7 mouse cellular contexts compared by ENCODE assay signal in genomic region chr2:80616854-80617737, GRCm38 (mm10). TPM values are rescaled to one million over a fixed set of nuclear protein-coding genes. Genes with fewer than 3 reads are reported as not detected.
DNase-seq lines count a peak whose midpoint lies in the region; ATAC-seq lines count a peak whose summit lies in the region.

Gene Dusp19, plus strand, starts transcription at chr2:80617045.
Gene Nup35, plus strand, starts transcription at chr2:80617236.

- intact Hi-C loops in gastrocnemius, postnatal 36 days (cut with DNase I) = loop anchor here (2.0 kb wide), 1 partner anchor 36 kb away; the partner anchor contains the start of gene Nckap1
- intact Hi-C loops in left cerebral cortex, postnatal 36 days (cut with DNase I) = loop anchor here (1.0 kb wide), 1 partner anchor 36 kb away; the partner anchor contains the start of gene Nckap1

- peak; percentile 92 to 95 for DNase-seq in adrenal gland, adult 18-20 months (ENCODE audit: low spot score in 2 of 2)
- peak; percentile 94 for DNase-seq in embryo, embryonic 11 days
- DNase-seq in gastrocnemius, postnatal 36 days = peak; percentile 89 to 96
- peak; percentile 94 to 96 for DNase-seq in left cerebral cortex, postnatal 36 days (ENCODE audit: low spot score in 2 of 2)
- peak; percentile 99 for DNase-seq in midbrain, embryonic 11.5 days (ENCODE audit: low spot score, missing footprints)
- DNase-seq in skeletal muscle tissue, adult 2 months (ENCODE audit: low read depth, low spot score) = peak; percentile 90

- H3K4me3 ChIP-seq in intestine, embryonic 16.5 days (ENCODE audit: low read length) = peak within 1 kb of the TSS; percentile 62
- H3K4me3 ChIP-seq in midbrain, embryonic 11.5 days (ENCODE audit: low read depth, low read length) = peak within 1 kb of the TSS; percentile 43

- peak within 1 kb of the TSS; percentile 72 for H3K4me2 ChIP-seq in intestine, embryonic 16.5 days (ENCODE audit: low read depth, low read length)
- H3K4me2 ChIP-seq in midbrain, embryonic 11.5 days = peak within 1 kb of the TSS; percentile 79

- under 1% methylated on average over 21 of the region's 21 CpGs for WGBS in intestine, embryonic 16.5 days
- 2% methylated on average over 21 of the region's 21 CpGs for WGBS in midbrain, embryonic 11.5 days

- H3K27me3 ChIP-seq in intestine, embryonic 16.5 days (replicated peaks; ENCODE audit: control insufficient read depth, insufficient read depth, low read length) = no peaks in the 10 kb centered on the region
- H3K27me3 ChIP-seq in midbrain, embryonic 11.5 days (ENCODE audit: control insufficient read depth, insufficient read depth, low read length) = no peaks in the 10 kb centered on the region

- ATAC-seq in intestine, embryonic 16.5 days = peak; percentile 100
- ATAC-seq in midbrain, embryonic 11.5 days (ENCODE audit: low FRiP score) = peak; percentile 100

- peak within 1 kb of the TSS; percentile 34; the same call in 1 of the 2 replicates for H3K27ac ChIP-seq in intestine, embryonic 16.5 days (ENCODE audit: low read length)
- no peak within 1 kb of the TSS; the same call in 1 of the 2 replicates for H3K27ac ChIP-seq in midbrain, embryonic 11.5 days (ENCODE audit: low read depth, low read length)

- peak within 1 kb of the TSS; percentile 76 for H3K9ac ChIP-seq in intestine, embryonic 16.5 days (ENCODE audit: low read depth, low read length)
- H3K9ac ChIP-seq in midbrain, embryonic 11.5 days (ENCODE audit: low read length) = peak within 1 kb of the TSS; percentile 70

- no peaks in the 10 kb centered on the region for H3K9me3 ChIP-seq in intestine, embryonic 16.5 days (ENCODE audit: control insufficient read depth, low read length)
- no peaks in the 10 kb centered on the region for H3K9me3 ChIP-seq in midbrain, embryonic 11.5 days (ENCODE audit: control insufficient read depth, low read length)

- H3K4me1 ChIP-seq in intestine, embryonic 16.5 days (ENCODE audit: control insufficient read depth, insufficient read depth, low read length) = peaks cover 3% of the 10 kb centered on the region; the same call in 1 of the 2 replicates
- no peaks in the 10 kb centered on the region for H3K4me1 ChIP-seq in midbrain, embryonic 11.5 days (ENCODE audit: control insufficient read depth, insufficient read depth, low read length)

- no peaks in the 10 kb centered on the region for H3K36me3 ChIP-seq in intestine, embryonic 16.5 days (ENCODE audit: control insufficient read depth, insufficient read depth, low read length)
- no peaks in the 10 kb centered on the region for H3K36me3 ChIP-seq in midbrain, embryonic 11.5 days (ENCODE audit: control insufficient read depth, insufficient read depth, low read length)

RNA-seq across cellular contexts. Expression of gene Dusp19, which starts in this region (rescaled TPM):
- 10 to 100 TPM; 10.9 to 20.3 TPM for total RNA-seq in adrenal gland, adult 18-20 months (2021)
- total RNA-seq in gastrocnemius, postnatal 36 days (2021) = 1 to 10 TPM; 9.3 to 9.4 TPM
- 16.1 and 17.9 TPM in 2 replicates for polyA plus RNA-seq in intestine, embryonic 16.5 days (2015; fragmentation: Nextera tagmentation; extraction: Ambion mirVana)
- 10 to 100 TPM; 21.4 to 24.1 TPM for total RNA-seq in left cerebral cortex, postnatal 36 days (2021)
- 17.8 and 20.2 TPM in 2 replicates for polyA plus RNA-seq in midbrain, embryonic 11.5 days (2014; fragmentation: Nextera tagmentation; extraction: Ambion mirVana)

RNA-seq across cellular contexts. Expression of gene Nup35, which starts in this region (rescaled TPM):
- 10 to 100 TPM; 16.5 to 27.4 TPM for total RNA-seq in adrenal gland, adult 18-20 months (2021)
- total RNA-seq in gastrocnemius, postnatal 36 days (2021) = 1 to 10 TPM; 7.2 to 7.7 TPM
- 33.3 and 38.8 TPM in 2 replicates for polyA plus RNA-seq in intestine, embryonic 16.5 days (2015; fragmentation: Nextera tagmentation; extraction: Ambion mirVana)
- 10 to 100 TPM; 13.6 to 14.0 TPM for total RNA-seq in left cerebral cortex, postnatal 36 days (2021)
- polyA plus RNA-seq in midbrain, embryonic 11.5 days (2014; fragmentation: Nextera tagmentation; extraction: Ambion mirVana) = 71.2 and 71.7 TPM in 2 replicates
